Mouse (Mus musculus): ENCODE results near the gene Necab2.

The Necab2 gene

DNA sequence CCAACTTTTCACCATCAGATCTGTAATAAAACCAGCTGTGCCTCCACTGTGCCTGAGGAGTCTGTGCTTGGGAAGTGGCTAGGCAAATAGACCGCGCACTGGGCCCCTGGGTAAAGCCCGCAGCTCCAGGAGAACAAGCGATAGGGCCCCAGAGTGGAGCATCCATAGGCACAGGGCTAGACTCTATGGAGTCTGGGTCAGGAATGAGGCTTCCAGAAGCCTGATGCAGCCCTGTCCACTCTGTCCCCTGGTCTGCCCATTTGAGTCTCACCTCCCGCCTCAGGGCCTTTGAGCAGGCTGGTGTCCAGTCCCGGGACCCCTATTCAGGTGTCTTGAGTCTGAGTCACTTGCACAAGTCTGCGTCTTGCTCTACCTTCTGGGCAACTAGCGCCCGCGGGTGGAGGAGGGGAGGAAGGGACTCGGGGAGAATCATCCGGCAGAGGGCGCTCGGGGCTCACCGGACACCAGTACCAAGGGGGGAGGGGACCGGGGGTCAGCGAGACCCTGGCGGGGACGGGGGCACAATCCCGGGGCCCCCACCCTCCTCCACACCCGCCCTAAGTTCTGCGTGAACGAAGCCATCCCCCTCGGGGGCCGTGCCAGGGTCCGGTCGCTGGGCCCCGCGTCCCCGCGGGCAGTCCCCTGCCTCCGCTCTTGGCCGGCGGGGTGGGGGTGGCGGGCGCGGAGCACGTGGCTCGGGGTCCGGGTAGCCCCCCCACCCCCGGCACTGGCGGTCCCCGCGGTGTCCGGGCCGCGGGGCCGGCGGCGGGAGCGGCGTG lies at the start of gene Necab2:
Gene Necab2 (plus strand): TSS at position 509 of the 779 bp plus-strand sequence.
- DNase-seq = peak; percentile 86

DNA sequence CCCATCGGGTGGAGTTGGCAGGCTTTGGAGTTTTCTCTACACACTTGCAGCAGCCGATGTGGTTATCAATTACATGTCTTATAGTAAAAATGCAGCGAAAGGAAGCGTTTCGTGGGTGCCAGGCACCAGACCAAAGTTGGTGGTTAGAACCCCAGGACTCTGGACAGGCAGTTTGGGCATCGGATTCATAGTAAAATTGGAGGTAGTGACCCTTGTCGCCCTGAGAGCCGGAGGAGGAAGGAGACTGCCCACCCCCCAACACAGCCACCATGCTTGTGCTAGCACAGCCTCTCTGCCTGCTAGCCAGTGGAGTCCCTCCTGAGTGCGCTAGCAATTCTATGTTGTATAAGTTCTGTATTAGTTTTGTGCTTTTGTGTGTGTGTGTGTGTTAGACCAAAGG lies 48.0 kb upstream of the Necab2 start:
- no peak for DNase-seq

DNA sequence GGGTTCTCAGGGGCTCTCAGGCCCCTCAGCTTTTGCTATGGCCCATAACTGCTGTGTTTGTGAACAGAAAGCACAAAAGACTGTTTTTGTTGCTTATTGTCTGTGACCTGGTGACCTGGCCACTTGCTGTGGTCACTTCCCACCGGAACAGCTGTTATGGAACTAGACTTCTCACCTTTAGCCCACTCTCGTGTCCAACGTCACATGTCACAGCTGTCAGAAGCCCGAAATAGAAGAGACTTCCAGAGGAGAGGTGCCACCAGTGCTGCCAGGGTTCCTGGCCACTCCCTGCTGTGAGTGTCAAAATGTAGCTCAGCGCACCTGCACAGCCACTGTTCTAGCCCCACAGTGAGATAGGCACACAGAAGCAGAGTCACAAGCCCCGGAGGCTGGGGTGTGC lies 47.3 kb upstream of the Necab2 start:
- no peak for DNase-seq

DNA sequence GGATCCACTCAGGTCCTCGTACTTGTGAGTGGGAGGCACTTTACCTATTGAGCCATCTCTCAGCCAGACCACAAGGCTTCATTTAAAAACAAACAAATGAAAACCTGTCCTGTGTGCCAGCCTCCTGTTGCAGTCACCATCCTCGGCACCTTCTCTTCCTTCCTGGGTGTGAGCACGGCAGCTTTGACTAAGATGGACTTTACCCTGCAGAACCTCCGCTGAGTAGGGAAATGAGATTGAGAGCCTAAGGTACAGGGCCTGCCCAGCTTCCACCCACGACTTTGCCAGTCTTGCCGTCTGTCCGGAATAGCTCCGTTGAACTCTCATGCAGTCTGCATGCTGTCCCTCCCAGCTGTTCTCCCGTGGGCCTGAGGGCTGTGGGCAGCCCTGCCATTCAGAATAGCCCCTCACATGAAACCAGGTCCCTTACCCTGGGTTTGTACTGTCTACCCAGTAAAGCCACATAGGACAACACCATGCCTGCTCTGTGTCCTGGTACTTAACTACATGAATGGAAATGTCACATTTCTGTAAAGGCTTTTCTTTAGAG lies 46.3 kb upstream of the Necab2 start:
- no peak for DNase-seq

DNA sequence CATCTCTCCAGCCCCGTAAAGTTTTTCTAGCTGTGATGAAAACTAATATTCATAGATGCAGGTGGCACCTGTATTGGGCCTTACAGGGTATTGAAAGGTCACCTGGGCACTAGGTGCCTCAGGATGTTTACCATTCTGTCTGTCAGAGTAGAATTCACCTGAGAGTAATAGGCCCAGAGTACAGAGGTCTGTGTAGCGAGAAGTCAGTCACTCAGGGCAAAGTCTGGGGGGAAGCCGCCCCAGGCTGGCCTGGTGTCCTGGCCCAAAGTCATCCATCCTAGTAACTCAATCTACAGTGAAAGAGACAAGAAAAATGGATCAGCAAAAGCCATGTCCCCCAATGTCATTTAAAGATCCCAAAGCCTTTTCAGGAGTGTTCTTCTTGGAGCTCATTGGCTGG lies 45.6 kb upstream of the Necab2 start:
- DNase-seq = no peak

DNA sequence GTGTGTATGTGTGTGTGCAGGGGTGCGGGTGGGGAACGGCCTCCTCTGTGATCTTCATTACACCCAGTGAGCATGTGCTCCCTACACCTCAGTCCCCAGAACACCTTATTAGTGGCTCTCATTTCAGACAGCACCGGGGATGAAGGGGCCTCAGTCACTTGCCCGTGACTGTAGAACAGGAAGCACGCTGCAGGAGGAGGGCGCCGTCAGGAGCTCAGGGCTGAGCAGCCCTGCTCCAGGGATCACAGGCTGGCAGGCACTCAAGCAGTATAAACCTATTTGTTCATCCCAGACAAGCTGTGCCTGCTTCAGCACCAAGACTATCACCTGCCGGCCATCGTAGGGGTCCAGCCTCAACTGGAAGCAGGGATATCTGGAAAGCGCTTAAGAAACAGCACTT lies 42.6 kb upstream of the Necab2 start:
- no peak for DNase-seq

DNA sequence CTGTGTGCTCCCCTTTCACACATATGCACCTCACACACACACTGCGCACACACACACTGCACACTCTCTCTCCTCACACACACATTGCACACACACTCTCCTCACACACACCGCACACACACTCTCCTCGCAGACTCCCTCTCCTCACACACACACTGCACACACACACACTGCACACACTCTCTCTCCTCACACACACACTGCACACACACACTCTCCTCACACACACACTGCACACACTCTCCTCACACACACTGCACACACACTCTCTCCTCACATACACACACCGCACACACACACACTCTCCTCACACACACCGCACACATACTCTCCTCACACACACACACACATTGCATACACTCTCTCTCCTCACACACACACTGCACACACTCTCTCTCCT lies 41.9 kb upstream of the Necab2 start:
- no peak for DNase-seq

DNA sequence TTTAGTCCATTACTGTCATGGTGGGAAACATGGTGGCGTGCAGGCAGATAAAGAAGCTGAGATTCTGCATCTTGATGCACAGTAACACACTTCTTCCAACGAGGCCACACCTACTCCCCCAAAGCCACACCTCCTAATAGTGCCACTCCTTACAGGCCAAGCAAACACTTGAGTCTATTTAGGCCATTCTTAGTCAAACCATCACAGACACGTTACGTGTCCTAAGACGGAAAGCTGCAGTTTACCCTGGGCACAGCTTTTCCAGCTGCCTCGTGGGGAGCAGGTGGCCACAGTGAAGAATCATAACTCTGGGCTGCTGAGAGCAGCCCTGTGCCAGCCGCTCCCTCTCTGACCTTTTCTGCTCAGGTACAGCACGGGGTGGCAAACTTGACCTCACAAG lies 38.2 kb upstream of the Necab2 start:
- DNase-seq = no peak

DNA sequence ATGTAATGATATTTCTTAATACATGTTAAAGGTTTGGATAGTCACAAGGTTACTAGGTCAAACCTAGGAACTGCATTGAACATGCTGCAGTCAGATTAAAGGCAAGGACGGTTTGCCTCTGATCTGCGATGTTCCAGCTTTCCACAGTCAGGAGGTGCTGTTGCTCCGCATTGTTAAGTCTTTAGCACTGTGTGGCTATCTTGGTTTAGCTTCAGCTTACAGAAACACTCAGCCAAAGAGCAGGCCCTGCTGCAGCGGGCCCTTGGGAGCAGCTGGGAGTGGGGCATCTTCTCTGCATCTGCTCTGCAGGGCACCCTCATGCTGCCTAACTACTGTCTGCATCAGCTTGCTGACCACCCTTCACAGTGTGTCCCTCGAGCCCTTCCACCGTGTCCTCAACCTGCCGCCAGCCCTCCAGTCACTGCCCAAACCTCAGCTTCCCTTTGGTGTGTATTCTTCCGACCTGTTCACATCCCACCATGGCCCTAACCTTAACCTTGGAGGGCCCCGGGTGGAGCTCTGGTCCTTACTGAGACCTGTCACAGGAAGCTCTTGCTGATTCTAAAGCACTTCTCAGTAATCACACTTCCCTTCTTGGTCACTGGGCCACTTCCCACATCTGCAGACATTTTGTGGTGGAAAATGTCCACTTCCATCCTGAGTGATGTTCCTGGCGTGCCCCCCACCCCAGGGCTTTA lies 34.3 kb upstream of the Necab2 start:
- no peak for DNase-seq

DNA sequence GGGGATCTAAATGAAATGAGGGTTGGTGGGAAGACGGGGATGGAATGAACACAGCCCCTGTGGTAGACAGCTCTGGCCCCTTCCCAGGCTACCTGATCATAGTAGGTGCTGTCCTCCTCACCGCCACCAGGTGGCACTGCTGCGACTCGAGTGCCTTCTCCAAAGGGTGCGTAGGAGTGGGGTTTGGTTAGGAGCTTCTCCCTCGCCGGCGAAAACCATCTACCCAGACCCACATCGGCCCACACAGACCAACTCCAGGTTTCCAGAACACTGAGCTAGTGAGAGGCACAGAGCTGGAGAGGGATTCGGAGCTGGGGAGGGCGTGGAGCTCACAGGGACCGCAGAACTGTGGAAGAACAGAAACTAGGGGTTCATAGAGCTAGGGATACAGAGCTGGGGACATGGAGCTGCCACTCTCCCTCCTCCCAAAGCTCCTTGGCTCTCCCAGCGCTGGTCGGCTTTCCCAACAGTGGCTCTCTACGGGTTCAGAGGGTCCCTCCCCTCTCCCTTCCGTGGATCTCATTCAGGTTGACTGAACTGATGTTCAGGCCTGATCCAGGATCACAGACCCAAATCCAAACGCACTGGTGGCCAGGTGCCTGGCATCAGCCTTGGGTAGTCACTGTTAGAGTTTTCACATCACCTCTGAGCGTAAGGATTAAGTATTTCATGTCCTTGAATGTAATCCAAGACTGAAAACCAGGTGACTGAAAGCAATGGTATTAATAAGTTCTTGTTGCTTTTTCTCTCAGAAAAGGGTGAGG lies 33.6 kb upstream of the Necab2 start:
- DNase-seq = peak; percentile 85 to 86

DNA sequence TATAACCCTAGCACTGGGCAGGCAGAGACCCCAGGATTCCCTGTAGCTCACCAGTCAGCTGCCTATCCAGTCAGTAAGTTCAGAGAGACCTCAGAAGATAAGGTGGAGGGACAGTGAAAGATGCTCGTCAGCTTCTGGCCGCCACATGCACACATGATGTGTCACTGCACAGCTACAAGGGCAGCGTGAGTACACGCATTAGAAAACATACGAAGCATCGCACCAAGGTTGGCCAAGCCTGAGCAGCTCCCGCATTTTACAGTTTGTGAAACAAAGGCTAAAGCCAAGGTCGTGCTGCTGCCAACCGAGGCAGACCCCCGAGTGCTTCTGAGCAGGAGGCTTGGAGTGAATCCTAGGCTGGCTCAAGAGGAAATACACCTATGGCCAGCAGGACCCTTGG lies 32.9 kb upstream of the Necab2 start:
- no peak for DNase-seq

DNA sequence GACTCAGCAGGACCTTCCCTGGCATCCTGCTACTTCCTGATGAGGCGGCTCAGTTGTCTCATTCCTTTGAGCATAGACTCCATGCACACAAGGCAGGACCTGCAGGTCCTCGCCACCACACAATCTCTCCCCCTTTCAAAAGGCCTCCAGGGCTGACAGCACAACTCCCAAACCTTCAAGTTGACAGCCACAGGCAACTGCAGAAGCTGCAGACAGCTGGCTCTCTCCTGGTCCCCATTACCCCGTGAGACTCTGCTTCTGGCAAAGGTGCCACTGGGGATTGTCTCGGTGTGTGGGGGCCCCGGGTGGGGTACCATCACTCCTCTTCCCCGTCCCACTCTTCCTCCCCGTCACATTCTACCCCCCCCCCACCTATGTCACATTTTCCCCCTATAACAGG lies 26.2 kb upstream of the Necab2 start:
- DNase-seq = no peak

DNA sequence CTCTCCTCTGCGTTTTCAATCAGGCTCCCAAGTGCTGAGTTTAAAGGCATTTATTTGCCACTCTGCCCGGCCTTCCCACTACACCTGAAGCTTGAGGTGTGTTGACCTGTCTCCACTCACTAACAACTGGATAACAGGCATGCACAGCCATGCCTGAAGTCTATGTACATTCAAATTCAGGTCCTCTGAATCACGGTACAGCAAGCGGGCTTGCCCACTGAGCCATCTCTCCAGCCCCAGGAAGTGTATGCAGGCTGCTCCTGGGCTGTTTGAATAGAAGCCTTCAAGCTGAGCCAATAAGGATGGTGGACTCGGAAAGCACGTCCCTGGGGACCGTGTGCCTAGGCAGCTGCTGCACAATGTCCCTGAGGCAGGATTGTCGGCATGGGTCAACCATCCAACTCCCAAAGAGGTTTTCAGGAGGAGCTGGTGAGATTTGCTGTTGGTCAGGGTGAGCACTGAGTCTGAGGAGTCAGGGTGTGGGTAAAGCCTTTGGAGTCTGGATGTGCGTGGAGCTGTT lies 24.9 kb upstream of the Necab2 start:
- DNase-seq = peak in 1 of 2 experiments; percentile 53

DNA sequence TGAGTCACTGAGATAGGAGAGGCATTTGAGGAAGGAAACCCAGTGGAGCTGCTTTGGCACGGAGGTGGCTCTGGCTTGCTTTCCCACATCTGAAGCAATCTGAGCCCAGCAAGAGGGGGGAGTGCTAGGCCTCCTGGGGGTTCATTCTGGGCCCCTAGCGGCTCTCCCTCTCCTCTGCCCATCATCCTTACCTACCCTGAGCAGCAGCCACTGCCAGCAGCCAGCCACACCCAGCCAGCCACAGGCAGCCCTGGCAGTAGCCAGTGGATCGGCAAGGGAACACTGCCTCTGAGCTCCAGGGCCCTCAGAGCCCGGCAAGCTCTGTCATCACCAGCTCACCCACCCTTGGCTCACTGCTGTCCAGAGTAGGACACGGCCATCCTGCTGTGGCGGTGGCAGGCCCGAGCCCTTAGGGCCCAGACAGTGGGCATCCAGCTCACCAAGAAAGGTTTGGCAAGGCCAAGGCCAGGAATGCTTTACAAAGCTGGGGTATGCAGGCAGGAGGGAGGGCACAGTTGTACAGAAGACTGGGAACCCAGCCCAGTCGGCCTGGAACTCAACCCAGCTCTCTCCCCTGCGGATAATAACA lies 24.3 kb upstream of the Necab2 start:
- no peak for DNase-seq

DNA sequence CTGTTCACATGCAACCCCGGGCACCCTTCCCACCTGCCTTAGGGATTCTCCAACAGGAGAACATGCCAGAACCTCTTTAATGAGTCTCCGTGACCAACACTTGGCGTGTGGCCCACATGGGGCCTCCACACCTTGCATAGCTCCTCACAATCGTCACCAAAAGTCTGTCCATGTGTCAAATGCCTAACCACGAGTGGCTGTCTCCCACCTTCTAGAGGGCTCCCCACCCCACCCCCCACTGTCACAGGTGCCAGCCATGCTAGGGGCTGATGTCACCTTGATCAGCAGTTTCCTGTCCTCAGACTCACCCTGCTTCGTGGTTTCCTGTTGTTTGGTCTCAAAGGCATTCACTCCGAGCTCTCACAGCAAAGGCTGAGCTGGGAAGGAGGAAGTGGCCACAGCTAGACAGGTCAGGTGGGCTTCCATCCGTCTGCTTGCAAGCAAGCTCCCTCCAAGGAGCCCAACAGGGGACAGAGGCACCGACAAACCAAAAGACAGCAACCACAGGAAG lies 22.8 kb upstream of the Necab2 start:
- DNase-seq = peak; percentile 91 to 95

DNA sequence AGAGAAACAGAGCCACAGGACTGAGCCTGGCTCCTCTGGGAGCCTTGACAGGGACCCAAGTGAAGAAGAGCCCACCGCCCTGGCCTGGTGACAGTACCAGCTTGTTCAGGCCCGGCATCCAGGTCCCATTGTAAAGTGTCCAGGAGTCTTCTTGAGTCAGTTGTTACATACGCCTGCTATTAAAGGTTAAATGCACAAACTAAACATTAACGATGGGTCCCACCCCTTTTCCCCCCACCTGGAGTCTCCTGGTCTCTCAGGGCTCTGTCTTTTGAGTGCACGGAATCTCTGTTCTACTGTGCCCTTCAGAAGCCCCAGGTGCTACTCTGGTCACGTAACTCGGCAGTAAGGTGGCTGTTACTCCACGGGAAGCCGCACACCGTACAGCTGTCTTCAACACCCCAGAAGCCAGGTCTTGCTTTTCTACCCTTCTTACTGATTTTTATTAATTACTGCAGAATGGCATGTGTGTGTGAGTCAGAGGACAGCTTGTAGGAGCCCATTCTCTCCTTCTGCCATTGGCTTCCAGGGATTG lies 22.3 kb upstream of the Necab2 start:
- DNase-seq = peak in 1 of 2 experiments; percentile 64

DNA sequence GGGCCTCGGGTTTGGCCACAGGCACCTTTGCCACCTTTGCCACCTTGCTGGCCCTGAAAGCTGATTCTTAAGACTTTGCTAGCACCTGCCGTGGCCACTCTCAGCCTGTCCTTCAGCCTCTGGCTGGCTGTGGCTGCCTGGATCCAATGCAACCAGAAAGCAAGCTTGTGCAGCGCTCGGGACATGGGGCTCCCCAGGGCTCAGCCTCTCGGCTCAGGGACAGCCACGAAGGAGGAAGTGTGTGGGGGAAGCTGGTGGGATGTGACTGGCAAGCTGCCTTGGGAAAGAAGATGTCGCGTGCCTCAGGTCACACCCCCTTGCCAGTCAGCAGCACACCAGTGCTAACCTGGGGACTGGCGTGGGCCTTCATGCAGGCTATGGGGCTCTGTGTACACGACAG lies 21.8 kb upstream of the Necab2 start:
- DNase-seq = peak; percentile 68 to 69

DNA sequence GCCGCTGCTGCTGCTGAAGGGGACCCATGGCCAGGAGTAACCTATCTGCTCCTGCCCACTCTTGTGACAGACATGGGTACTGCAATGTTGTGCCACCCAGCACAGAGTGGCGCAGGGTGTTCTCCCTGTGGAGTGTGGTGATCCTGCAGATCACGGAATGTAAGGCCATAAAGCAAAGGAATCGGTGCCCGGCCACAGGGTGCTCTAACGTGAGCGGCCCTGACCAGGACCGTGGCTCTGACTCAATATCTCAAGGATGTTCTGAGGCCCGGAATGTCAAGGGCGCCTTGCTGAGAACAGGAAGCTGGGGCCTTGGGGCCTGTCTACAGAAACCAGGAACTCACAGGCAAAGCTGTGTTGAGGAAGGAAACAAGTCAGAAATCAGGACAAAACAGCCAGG lies 21.0 kb upstream of the Necab2 start:
- DNase-seq = peak; percentile 70 to 73

DNA sequence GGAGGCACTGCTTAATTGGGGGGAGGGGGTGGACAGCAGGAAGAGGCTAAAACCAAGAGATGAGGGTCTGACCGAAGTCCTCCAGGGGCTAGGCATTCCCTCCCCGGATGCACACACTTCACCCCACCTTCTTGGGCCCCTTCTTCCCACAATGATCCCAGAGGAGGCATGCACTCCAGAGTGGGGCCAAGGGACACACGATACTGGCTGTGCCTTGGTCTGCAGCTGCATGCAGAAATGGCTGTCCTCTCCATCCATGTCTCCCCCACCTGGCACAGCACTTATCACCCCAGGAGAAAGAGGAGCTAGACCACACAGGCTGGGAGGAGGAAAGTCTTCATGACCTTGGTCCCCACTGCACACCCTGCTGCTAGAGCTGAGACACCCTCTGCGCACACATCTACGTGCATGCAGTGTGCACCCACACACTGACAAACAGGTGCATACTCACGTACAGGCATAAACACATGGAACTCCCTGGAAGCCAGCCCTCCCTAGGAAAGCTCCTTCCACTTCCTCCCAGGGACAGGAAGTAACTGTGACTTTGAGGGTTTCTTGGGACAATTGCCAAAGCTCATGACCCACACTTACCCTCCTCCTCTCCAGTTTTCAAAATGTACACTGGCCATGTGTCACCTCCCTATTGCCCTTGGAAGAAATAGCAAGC lies 20.3 kb upstream of the Necab2 start:
- no peak for DNase-seq

DNA sequence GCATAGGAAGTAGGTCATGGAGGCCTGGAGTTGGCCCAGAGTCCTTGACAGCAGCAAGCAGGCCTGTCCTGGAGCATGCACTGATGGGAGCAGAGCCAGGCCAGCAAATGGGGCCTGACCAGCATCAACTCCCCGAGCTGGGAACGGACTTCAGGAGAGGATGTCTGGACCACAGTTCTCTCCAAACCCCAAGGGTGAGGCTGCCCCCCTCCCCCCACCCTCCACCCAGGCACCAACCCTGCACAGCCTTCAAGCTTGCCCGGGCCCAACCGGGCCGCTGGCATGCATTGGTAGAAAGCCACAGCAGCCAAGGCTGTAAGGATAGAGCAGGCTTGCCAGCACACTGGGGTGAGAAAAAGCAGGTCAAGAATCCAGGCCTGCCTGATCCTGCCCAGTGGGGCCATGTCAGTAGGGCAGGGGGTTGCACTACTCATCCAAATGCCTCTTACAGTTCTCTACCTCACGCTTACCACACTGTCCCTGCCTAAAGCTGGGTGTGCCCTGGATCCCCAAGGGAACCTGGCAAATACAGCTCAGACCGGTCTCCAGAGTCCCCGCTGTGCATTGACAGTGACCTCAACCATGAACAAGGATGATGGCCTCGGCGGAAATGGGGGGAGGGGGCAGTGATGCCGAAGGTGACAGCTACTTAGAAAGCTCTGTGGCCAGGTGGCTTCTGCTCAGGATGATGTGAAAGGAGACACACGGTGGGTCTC lies 18.7 kb upstream of the Necab2 start:
- peak; percentile 78 to 85 for DNase-seq

DNA sequence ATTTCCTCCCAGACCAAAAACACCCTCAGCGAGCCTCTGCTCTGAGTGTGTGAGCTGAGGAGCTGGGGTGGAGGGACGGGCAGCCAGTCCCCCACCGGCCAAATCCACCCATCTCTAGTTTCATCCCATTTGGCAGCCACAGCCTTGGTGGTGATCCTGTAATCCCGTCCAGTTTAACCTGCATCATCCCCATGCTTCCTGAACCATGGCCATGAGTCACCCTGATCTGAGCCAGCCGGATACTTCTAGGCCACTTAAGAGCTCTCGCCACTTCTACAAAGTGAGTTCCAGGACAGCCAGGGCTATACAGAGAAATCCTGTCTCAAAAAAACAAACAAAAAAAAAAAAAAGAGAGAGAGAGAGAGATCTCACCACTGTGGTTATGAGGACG lies 18.2 kb upstream of the Necab2 start:
- DNase-seq = no peak

Data from B cell, adult 2 months (primary cell).